Mouse (Mus musculus) embryo, embryonic 11 days (tissue): Measurements from ENCODE around the gene Sgk1.

Experiments
- DNase-seq: peaks from one replicate; pipeline ENCODE4 v3.0.0-alpha.2; 2015

The Sgk1 gene

GRCm38 (mm10) chr10:21978421-21978820, 96.4 kb downstream of the Sgk1 start:
- no peak for DNase-seq

- DNase-seq = no peak
Measured at GRCm38 (mm10) chr10:21979286-21979965, 97.4 kb downstream of the Sgk1 start.

- no peak for DNase-seq
Measured at GRCm38 (mm10) chr10:21980780-21981435, 98.9 kb downstream of the Sgk1 start.

GRCm38 (mm10) chr10:21982303-21982702, 100.3 kb downstream of the Sgk1 start:
- no peak for DNase-seq

- no peak for DNase-seq
Measured at GRCm38 (mm10) chr10:21988489-21988888, 106.5 kb downstream of the Sgk1 start.

- peak; percentile 93 for DNase-seq
Measured at GRCm38 (mm10) chr10:21991351-21991840, 109.4 kb downstream of the Sgk1 start.

- DNase-seq = peak; percentile 18
Measured at GRCm38 (mm10) chr10:21991986-21992833, 110.2 kb downstream of the Sgk1 start.

- peak; percentile 92 for DNase-seq
Measured at GRCm38 (mm10) chr10:21992834-21993514, 111.0 kb downstream of the Sgk1 start.

GRCm38 (mm10) chr10:21993515-21994373, 111.8 kb downstream of the Sgk1 start:
- peak; percentile 79 for DNase-seq

GRCm38 (mm10) chr10:21994431-21994914, 112.5 kb downstream of the Sgk1 start:
- peak; percentile 96 for DNase-seq

GRCm38 (mm10) chr10:21995221-21995620, 113.2 kb downstream of the Sgk1 start:
- DNase-seq = peak; percentile 89

- DNase-seq = peak; percentile 74
Measured at GRCm38 (mm10) chr10:21995661-21996308, 113.8 kb downstream of the Sgk1 start.

- no peak for DNase-seq
Measured at GRCm38 (mm10) chr10:21996660-21997447, 114.9 kb downstream of the Sgk1 start.

- DNase-seq = no peak
Measured at GRCm38 (mm10) chr10:21997550-21998204, 115.7 kb downstream of the Sgk1 start.

- DNase-seq = no peak
Measured at GRCm38 (mm10) chr10:21998503-21999180, 116.7 kb downstream of the Sgk1 start.

GRCm38 (mm10) chr10:22000491-22001306, 118.7 kb downstream of the Sgk1 start:
- peak; percentile 18 for DNase-seq

- DNase-seq = no peak
Measured at GRCm38 (mm10) chr10:22001621-22002020, 119.6 kb downstream of the Sgk1 start.

- DNase-seq = no peak
Measured at GRCm38 (mm10) chr10:22004763-22005162, 122.8 kb downstream of the Sgk1 start.
